Mouse (Mus musculus): Measurements from ENCODE around the gene Noc2l. TPM values are rescaled to one million over a fixed set of nuclear protein-coding genes. Genes with fewer than 3 reads are reported as not detected.

Gene Noc2l
- polyA plus RNA-seq, 1 experiment, result 83.1 TPM

GRCm38 (mm10) chr4:156216196-156216595, 19.6 kb upstream of the Noc2l start:
- WGBS, result 88% methylated on average over 2 of the region's 2 CpGs
- Histone ChIP-seq H3K4me1 (ENCODE audit: control insufficient read depth, insufficient read depth, insufficient read length) (peaks cover 3% of the 10 kb centered on the region; the same call in 1 of the 2 replicates), H3K27me3 (ENCODE audit: control insufficient read depth, insufficient read depth, low read length) (no peaks in the 10 kb centered on the region), H3K36me3 (ENCODE audit: control insufficient read depth, insufficient read depth, low read length) (no peaks in the 10 kb centered on the region), H3K4me3 (ENCODE audit: extremely low read depth, insufficient read depth, insufficient read length) (no peak overlapping the region), H3K27ac (ENCODE audit: insufficient read depth, low read length) (no peak overlapping the region)
- TF ChIP-seq POLR2A (IDR thresholded peaks at IDR 0.05; ENCODE audit: low read depth, low read length) (no peak), CTCF (IDR thresholded peaks at IDR 0.05; ENCODE audit: extremely low read depth, insufficient read depth, insufficient read length, insufficient replicate concordance) (no peak)
- DNase-seq (ENCODE audit: low read depth in 1 of 2, low spot score in 2 of 2), result no peak

GRCm38 (mm10) chr4:156217022-156217669, 18.7 kb upstream of the Noc2l start:
- TF ChIP-seq POLR2A (IDR thresholded peaks at IDR 0.05; ENCODE audit: low read depth, low read length), result no peak
- TF ChIP-seq CTCF (IDR thresholded peaks at IDR 0.05; ENCODE audit: extremely low read depth, insufficient read depth, insufficient read length, insufficient replicate concordance), result no peak
- H3K27me3 ChIP-seq (ENCODE audit: control insufficient read depth, insufficient read depth, low read length), result no peaks in the 10 kb centered on the region
- H3K4me1 ChIP-seq (ENCODE audit: control insufficient read depth, insufficient read depth, insufficient read length), result peaks cover 3% of the 10 kb centered on the region; the same call in 1 of the 2 replicates
- 92% methylated on average over 16 of the region's 16 CpGs for WGBS
- no peak overlapping the region for H3K27ac ChIP-seq (ENCODE audit: insufficient read depth, low read length)
- H3K36me3 ChIP-seq (ENCODE audit: control insufficient read depth, insufficient read depth, low read length), result no peaks in the 10 kb centered on the region
- H3K4me3 ChIP-seq (ENCODE audit: extremely low read depth, insufficient read depth, insufficient read length), result no peak overlapping the region
- no peak for DNase-seq (ENCODE audit: low read depth in 1 of 2, low spot score in 2 of 2)

GRCm38 (mm10) chr4:156217838-156218237, 18.0 kb upstream of the Noc2l start:
- Histone ChIP-seq H3K36me3 (ENCODE audit: control insufficient read depth, insufficient read depth, low read length) (no peaks in the 10 kb centered on the region), H3K27me3 (ENCODE audit: control insufficient read depth, insufficient read depth, low read length) (no peaks in the 10 kb centered on the region), H3K27ac (ENCODE audit: insufficient read depth, low read length) (no peak overlapping the region), H3K4me3 (ENCODE audit: extremely low read depth, insufficient read depth, insufficient read length) (no peak overlapping the region), H3K4me1 (ENCODE audit: control insufficient read depth, insufficient read depth, insufficient read length) (peaks cover 3% of the 10 kb centered on the region; the same call in 1 of the 2 replicates)
- TF ChIP-seq CTCF (IDR thresholded peaks at IDR 0.05; ENCODE audit: extremely low read depth, insufficient read depth, insufficient read length, insufficient replicate concordance) (no peak), POLR2A (IDR thresholded peaks at IDR 0.05; ENCODE audit: low read depth, low read length) (no peak)
- 86% methylated on average over 16 of the region's 16 CpGs for WGBS
- no peak for DNase-seq (ENCODE audit: low read depth in 1 of 2, low spot score in 2 of 2)

GRCm38 (mm10) chr4:156219936-156220335, 15.9 kb upstream of the Noc2l start:
- WGBS, result 89% methylated on average over 11 of the region's 11 CpGs

GRCm38 (mm10) chr4:156224276-156224675, 11.5 kb upstream of the Noc2l start:
- 93% methylated on average over 2 of the region's 2 CpGs for WGBS
- TF ChIP-seq POLR2A (IDR thresholded peaks at IDR 0.05; ENCODE audit: low read depth, low read length), result no peak
- TF ChIP-seq CTCF (IDR thresholded peaks at IDR 0.05; ENCODE audit: extremely low read depth, insufficient read depth, insufficient read length, insufficient replicate concordance), result no peak
- no peak for DNase-seq (ENCODE audit: low read depth in 1 of 2, low spot score in 2 of 2)
- Histone ChIP-seq H3K4me3 (ENCODE audit: extremely low read depth, insufficient read depth, insufficient read length) (no peak overlapping the region), H3K27ac (ENCODE audit: insufficient read depth, low read length) (no peak overlapping the region), H3K4me1 (ENCODE audit: control insufficient read depth, insufficient read depth, insufficient read length) (no peaks in the 10 kb centered on the region), H3K27me3 (ENCODE audit: control insufficient read depth, insufficient read depth, low read length) (no peaks in the 10 kb centered on the region), H3K36me3 (ENCODE audit: control insufficient read depth, insufficient read depth, low read length) (peaks cover under 1% of the 10 kb centered on the region; the same call in 1 of the 2 replicates)

More at GRCm38 (mm10) chr4:156219936-156220335, 15.9 kb upstream of the Noc2l start:
- DNase-seq (ENCODE audit: low read depth in 1 of 2, low spot score in 2 of 2), result no peak
- TF ChIP-seq POLR2A (IDR thresholded peaks at IDR 0.05; ENCODE audit: low read depth, low read length), result no peak
- no peak for TF ChIP-seq CTCF (IDR thresholded peaks at IDR 0.05; ENCODE audit: extremely low read depth, insufficient read depth, insufficient read length, insufficient replicate concordance)
- Histone ChIP-seq H3K36me3 (ENCODE audit: control insufficient read depth, insufficient read depth, low read length) (no peaks in the 10 kb centered on the region), H3K27ac (ENCODE audit: insufficient read depth, low read length) (no peak overlapping the region), H3K4me3 (ENCODE audit: extremely low read depth, insufficient read depth, insufficient read length) (no peak overlapping the region), H3K4me1 (ENCODE audit: control insufficient read depth, insufficient read depth, insufficient read length) (peaks cover 3% of the 10 kb centered on the region; the same call in 1 of the 2 replicates), H3K27me3 (ENCODE audit: control insufficient read depth, insufficient read depth, low read length) (no peaks in the 10 kb centered on the region)

- peaks cover 19% of the 10 kb centered on the region for H3K36me3 ChIP-seq (ENCODE audit: control insufficient read depth, insufficient read depth, low read length)
- no peak overlapping the region for H3K4me3 ChIP-seq (ENCODE audit: extremely low read depth, insufficient read depth, insufficient read length)
- no peak overlapping the region for H3K27ac ChIP-seq (ENCODE audit: insufficient read depth, low read length)
- no peaks in the 10 kb centered on the region for H3K4me1 ChIP-seq (ENCODE audit: control insufficient read depth, insufficient read depth, insufficient read length)
- no peak for DNase-seq (ENCODE audit: low read depth in 1 of 2, low spot score in 2 of 2)
- TF ChIP-seq CTCF (IDR thresholded peaks at IDR 0.05; ENCODE audit: extremely low read depth, insufficient read depth, insufficient read length, insufficient replicate concordance), result no peak
- TF ChIP-seq POLR2A (IDR thresholded peaks at IDR 0.05; ENCODE audit: low read depth, low read length), result no peak
- WGBS, result 77% methylated on average over 18 of the region's 18 CpGs
- no peaks in the 10 kb centered on the region for H3K27me3 ChIP-seq (ENCODE audit: control insufficient read depth, insufficient read depth, low read length)
Measured at GRCm38 (mm10) chr4:156227752-156228392, 7.9 kb upstream of the Noc2l start.

Measured in spleen, adult 2 months (tissue).